Mouse (Mus musculus): Measurements from ENCODE around the gene Klhl42. TPM values are rescaled to one million over a fixed set of nuclear protein-coding genes. Genes with fewer than 3 reads are reported as not detected.

Klhl42 gene
- polyA plus RNA-seq (2015; fragmentation: Nextera tagmentation; extraction: Ambion mirVana): 1.7 and 2.0 TPM in 2 replicates

GRCm38 (mm10) chr6:147091136-147092120 is at the start of gene Klhl42:
TSS of gene Klhl42 (plus strand) at chr6:147091379.
- H3K9ac ChIP-seq: peak within 1 kb of the TSS; percentile 84
- WGBS (ENCODE audit: insufficient replicate concordance): under 1% methylated on average over 99 of the region's 99 CpGs
- peak within 1 kb of the TSS; percentile 72 for H3K27ac ChIP-seq
- peak; percentile 41 for DNase-seq
- no peaks in the 10 kb centered on the region for H3K9me3 ChIP-seq (replicated peaks)
- peak within 1 kb of the TSS; percentile 81 for H3K4me3 ChIP-seq (replicated peaks)
- peaks cover 17% of the 10 kb centered on the region for H3K27me3 ChIP-seq
- peaks cover 19% of the 10 kb centered on the region for H3K36me3 ChIP-seq
- ATAC-seq (ENCODE audit: low read depth): peak; percentile 87
- peaks cover 45% of the 10 kb centered on the region for H3K4me1 ChIP-seq (replicated peaks)
- H3K4me2 ChIP-seq: peak within 1 kb of the TSS; percentile 89

DNA sequence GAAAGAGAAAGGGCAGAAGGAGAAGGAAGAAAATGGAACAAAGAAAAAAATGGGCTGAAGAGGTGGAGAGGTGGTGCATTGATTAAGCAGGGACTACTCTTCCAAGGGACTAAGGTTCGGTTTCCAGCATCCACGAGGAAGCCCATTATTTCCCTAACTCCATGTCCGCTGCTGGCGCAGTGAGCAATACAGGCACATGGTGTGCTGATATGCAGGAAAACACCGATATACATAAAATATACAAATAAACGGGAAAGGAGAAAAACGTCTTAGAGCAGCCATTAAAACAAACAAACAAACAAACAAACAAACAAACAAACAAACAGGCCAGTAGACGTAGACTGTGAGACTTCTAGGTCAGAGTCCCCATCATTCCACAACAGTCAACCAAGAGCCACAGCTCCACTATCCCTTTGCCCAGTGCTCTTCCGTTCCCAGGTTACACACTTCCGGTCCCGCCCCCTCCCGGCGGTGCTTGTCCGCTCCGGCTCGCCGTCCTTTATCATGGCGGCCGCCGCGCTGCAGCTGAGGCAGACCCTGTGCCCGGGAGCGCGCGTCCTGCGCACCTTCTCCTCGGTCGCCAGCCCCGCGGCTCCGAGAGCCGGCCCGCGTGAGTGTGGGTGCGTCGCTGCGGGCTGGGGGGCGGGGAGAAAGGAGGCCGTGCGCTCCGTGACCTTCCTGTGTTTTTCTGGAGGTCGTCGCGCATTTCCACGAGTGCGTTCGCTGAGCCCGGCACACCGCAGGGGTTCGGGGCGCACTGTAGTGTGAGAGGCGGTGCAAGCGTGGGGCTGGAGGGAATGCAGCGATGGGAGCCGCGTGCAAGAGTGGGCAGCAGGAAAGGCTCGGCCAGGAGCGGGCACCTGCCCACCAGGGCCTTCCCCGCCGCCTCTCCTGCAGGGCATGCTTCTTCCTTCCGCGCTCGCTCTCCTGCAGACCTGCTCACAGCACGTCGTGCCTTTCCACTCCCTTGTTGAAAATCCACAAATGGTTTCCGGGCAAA is 48.6 kb upstream of the Klhl42 start, which contains the start of gene Mrps35:
TSS of gene Mrps35 (plus strand) at position 474 of the 1,000 bp plus-strand sequence.
- peak within 1 kb of the TSS; percentile 81 for H3K4me3 ChIP-seq (replicated peaks)
- WGBS (ENCODE audit: insufficient replicate concordance): 2% methylated on average over 66 of the region's 66 CpGs
- no peaks in the 10 kb centered on the region for H3K9me3 ChIP-seq (replicated peaks)
- DNase-seq (peak; percentile 82), ATAC-seq (ENCODE audit: low read depth) (peak; percentile 98)
- peaks cover 16% of the 10 kb centered on the region for H3K36me3 ChIP-seq
- H3K27me3 ChIP-seq: peaks cover 7% of the 10 kb centered on the region; the same call in 1 of the 2 replicates
- peak within 1 kb of the TSS; percentile 85 for H3K9ac ChIP-seq
- H3K27ac ChIP-seq: peak within 1 kb of the TSS; percentile 63
- peaks cover 24% of the 10 kb centered on the region for H3K4me1 ChIP-seq (replicated peaks)
- H3K4me2 ChIP-seq: peak within 1 kb of the TSS; percentile 83

GRCm38 (mm10) chr6:147043633-147044032 is 47.5 kb upstream of the Klhl42 start:
- Histone ChIP-seq H3K4me1 (replicated peaks) (peaks cover 24% of the 10 kb centered on the region), H3K9ac (peak overlapping the region; percentile 85), H3K9me3 (replicated peaks) (no peaks in the 10 kb centered on the region), H3K27me3 (peaks cover 7% of the 10 kb centered on the region; the same call in 1 of the 2 replicates), H3K4me2 (peak overlapping the region; percentile 83), H3K27ac (no peak overlapping the region), H3K36me3 (peaks cover 23% of the 10 kb centered on the region), H3K4me3 (replicated peaks) (peak overlapping the region; percentile 81)
- WGBS (ENCODE audit: insufficient replicate concordance): 32% methylated on average over 7 of the region's 7 CpGs
- ATAC-seq (ENCODE audit: low read depth) (no peak), DNase-seq (no peak)

DNA sequence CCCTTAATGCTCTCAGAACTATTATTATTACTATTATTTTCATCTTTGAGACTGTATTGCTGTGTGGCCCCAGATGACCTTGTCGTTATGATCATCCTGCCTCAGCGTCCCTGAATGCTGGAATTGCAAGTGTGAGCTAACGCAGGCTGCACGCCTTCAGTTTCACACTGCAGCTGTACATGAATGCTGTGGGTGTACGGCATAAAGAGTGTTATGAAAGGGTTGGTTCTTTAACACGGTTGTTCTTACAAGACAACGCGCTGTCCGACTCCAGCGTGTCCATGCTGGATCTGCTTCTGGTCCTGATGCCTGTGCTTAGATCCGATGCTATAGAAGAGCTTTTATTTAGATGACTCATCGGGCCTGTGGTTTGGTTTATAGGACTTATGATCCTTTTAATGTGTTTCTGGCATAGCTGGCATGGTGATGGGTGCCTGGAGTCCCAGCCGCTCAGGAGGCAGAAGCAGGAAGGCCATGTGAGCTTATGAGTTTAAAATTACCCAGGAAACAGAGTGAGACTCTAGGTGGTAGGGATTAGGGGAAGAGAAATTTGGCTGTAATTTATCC is 41.9 kb upstream of the Klhl42 start:
- Histone ChIP-seq H3K9ac (no peak overlapping the region), H3K27me3 (no peaks in the 10 kb centered on the region), H3K4me2 (no peak overlapping the region), H3K9me3 (replicated peaks) (no peaks in the 10 kb centered on the region), H3K4me3 (replicated peaks) (no peak overlapping the region), H3K27ac (no peak overlapping the region), H3K36me3 (peaks cover 66% of the 10 kb centered on the region), H3K4me1 (replicated peaks) (peaks cover 7% of the 10 kb centered on the region; the same call in 1 of the 2 replicates)
- WGBS (ENCODE audit: insufficient replicate concordance): 90% methylated on average over 13 of the region's 13 CpGs
- ATAC-seq (ENCODE audit: low read depth) (no peak), DNase-seq (no peak)

DNA sequence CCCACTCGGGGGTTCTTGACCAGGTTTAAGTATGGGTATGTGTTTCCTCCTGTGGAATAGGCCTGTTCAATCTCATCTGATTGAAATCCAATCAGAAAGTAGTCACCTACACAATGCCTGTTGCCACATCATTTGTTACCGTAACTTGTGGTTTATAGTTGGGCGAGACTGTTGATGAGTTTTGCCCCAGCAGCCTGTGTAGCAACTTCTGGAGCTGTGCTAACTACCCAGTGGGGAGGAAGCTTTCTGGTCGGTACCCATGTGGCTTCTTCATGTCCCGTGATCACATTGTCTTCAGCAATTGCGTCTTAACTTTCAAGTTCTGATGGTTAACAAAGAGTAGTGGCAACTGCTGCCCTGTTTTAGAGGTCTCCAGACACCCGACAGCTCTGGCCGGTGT is 39.5 kb upstream of the Klhl42 start:
- no peaks in the 10 kb centered on the region for H3K27me3 ChIP-seq
- ATAC-seq (ENCODE audit: low read depth): 0 out of 2 replicates have a peak, but pooled peaks have one; percentile 21

GRCm38 (mm10) chr6:147052440-147052839 is 38.7 kb upstream of the Klhl42 start:
- H3K4me2 ChIP-seq: no peak overlapping the region
- DNase-seq: no peak
- 84% methylated on average over 9 of the region's 9 CpGs for WGBS (ENCODE audit: insufficient replicate concordance)

More for the DNA sequence above, 39.5 kb upstream of the Klhl42 start:
- Histone ChIP-seq H3K27ac (no peak overlapping the region), H3K4me3 (replicated peaks) (no peak overlapping the region), H3K4me2 (no peak overlapping the region), H3K9me3 (replicated peaks) (no peaks in the 10 kb centered on the region), H3K4me1 (replicated peaks) (no peaks in the 10 kb centered on the region), H3K9ac (no peak overlapping the region), H3K36me3 (peaks cover 80% of the 10 kb centered on the region)
- DNase-seq: no peak
- WGBS (ENCODE audit: insufficient replicate concordance): 81% methylated on average over 8 of the region's 8 CpGs

GRCm38 (mm10) chr6:147053785-147054646 is 37.2 kb upstream of the Klhl42 start:
- Histone ChIP-seq H3K27ac (no peak overlapping the region), H3K9ac (no peak overlapping the region), H3K9me3 (replicated peaks) (no peaks in the 10 kb centered on the region), H3K4me2 (no peak overlapping the region), H3K27me3 (no peaks in the 10 kb centered on the region), H3K36me3 (peaks cover 69% of the 10 kb centered on the region), H3K4me3 (replicated peaks) (no peak overlapping the region), H3K4me1 (replicated peaks) (no peaks in the 10 kb centered on the region)
- ATAC-seq (ENCODE audit: low read depth): no peak
- no peak for DNase-seq
- 84% methylated on average over 19 of the region's 19 CpGs for WGBS (ENCODE audit: insufficient replicate concordance)

More at GRCm38 (mm10) chr6:147052440-147052839, 38.7 kb upstream of the Klhl42 start:
- Histone ChIP-seq H3K4me1 (replicated peaks) (no peaks in the 10 kb centered on the region), H3K27ac (no peak overlapping the region), H3K9me3 (replicated peaks) (no peaks in the 10 kb centered on the region), H3K4me3 (replicated peaks) (no peak overlapping the region), H3K9ac (no peak overlapping the region), H3K36me3 (peaks cover 79% of the 10 kb centered on the region), H3K27me3 (no peaks in the 10 kb centered on the region)
- no peak for ATAC-seq (ENCODE audit: low read depth)

GRCm38 (mm10) chr6:147055374-147055977 is 35.7 kb upstream of the Klhl42 start:
- no peak overlapping the region for H3K27ac ChIP-seq
- DNase-seq (no peak), ATAC-seq (ENCODE audit: low read depth) (no peak)
- no peaks in the 10 kb centered on the region for H3K9me3 ChIP-seq (replicated peaks)
- H3K36me3 ChIP-seq: peaks cover 67% of the 10 kb centered on the region
- no peak overlapping the region for H3K4me2 ChIP-seq
- H3K27me3 ChIP-seq: no peaks in the 10 kb centered on the region
- WGBS (ENCODE audit: insufficient replicate concordance): 73% methylated on average over 10 of the region's 10 CpGs
- H3K4me3 ChIP-seq (replicated peaks): no peak overlapping the region
- H3K4me1 ChIP-seq (replicated peaks): no peaks in the 10 kb centered on the region
- H3K9ac ChIP-seq: no peak overlapping the region

- H3K4me3 ChIP-seq (replicated peaks): no peak overlapping the region
- H3K4me2 ChIP-seq: no peak overlapping the region
- no peak for DNase-seq
- no peaks in the 10 kb centered on the region for H3K27me3 ChIP-seq
- peaks cover 68% of the 10 kb centered on the region for H3K36me3 ChIP-seq
- no peaks in the 10 kb centered on the region for H3K4me1 ChIP-seq (replicated peaks)
- no peak overlapping the region for H3K27ac ChIP-seq
- H3K9ac ChIP-seq: no peak overlapping the region
- ATAC-seq (ENCODE audit: low read depth): no peak
- no peaks in the 10 kb centered on the region for H3K9me3 ChIP-seq (replicated peaks)
- 74% methylated on average over 7 of the region's 7 CpGs for WGBS (ENCODE audit: insufficient replicate concordance)
These were observed 31.9 kb upstream of the Klhl42 start for GRCm38 (mm10) chr6:147059326-147059725.
